Mouse (Mus musculus) c-Kit-positive CD71-negative TER-119-negative erythroid progenitor cells, embryonic 14.5 days (primary cell): ENCODE measurements around the gene Pcnx.

Source experiments
- DNase-seq: peaks from one replicate; pipeline ENCODE4 v3.0.0-alpha.2; 2013; ENCODE audit warnings: low read depth

Pcnx gene

GRCm38 (mm10) chr12:81855031-81855430 is 4.8 kb upstream of the Pcnx start:
- DNase-seq: no peak

GRCm38 (mm10) chr12:81856696-81857095 is 3.1 kb upstream of the Pcnx start:
- DNase-seq: no peak

DNA sequence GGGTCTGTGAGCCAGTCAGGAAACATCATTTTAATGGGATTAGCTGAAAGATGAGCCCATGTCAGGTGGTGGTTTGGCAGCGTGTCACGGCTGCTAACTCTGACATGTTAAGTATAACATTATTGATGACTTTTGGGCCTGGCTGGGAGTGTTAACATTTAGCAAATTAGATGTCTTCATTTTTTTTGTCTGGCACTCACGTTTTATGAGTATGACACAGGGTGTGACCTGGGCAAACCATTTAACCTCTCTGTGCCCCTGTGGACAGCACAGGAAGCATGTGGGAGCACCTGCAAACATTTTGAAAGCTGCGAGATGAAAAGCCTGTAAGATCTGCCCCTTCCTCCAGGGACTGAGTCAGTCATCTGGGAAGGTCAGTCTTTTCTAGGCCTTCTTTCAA is 2.6 kb upstream of the Pcnx start:
- DNase-seq: no peak

- DNase-seq: no peak
Observed at GRCm38 (mm10) chr12:81857978-81858569, 1.7 kb upstream of the Pcnx start.

GRCm38 (mm10) chr12:81860308-81861181 is 722 bp downstream of the Pcnx start:
- no peak for DNase-seq

GRCm38 (mm10) chr12:81861199-81862085 is 1.6 kb downstream of the Pcnx start:
- no peak for DNase-seq

DNA sequence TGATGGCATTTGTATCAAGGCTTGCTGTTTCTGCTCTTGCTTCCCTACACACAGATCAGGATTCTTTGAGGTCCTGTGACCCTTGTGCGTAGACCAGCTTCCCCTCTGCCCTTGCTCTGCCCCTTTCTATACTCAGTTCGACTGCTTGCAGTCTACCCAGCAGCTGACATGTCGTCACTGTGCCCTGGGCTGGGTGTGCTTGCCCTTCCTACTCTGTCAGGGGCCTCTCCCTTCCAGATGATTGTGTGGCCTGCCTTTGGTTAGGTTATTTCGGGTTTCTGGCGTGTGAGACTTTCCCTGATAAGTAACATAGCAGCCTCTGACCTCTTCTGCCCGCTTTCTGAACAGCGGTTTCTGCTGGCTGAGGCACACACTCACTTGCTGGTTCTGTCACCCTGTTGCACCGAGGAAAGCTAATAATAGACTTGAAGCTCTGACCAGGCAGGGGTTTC is 2.6 kb downstream of the Pcnx start:
- no peak for DNase-seq

DNA sequence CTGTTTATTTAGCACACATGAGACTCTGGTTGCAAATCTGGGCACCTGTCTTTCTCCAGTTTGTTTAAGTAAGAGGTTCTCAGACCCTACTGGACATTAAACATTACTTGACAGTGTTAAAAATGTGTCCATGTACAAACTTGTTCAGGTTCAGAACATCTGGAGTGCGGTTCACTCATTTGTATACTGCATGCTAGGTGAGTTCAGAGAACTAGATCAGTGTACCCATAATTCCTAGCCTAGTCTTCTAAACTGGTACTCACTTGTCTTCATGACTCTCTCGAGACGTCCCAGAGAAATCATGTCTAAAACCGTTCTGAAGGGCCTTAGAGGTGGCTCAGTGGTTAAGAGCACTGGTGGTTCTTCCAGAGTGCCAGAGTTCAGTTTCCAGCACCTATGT is 4.1 kb downstream of the Pcnx start:
- DNase-seq: no peak

GRCm38 (mm10) chr12:81865183-81865582 is 5.4 kb downstream of the Pcnx start:
- DNase-seq: no peak

DNA sequence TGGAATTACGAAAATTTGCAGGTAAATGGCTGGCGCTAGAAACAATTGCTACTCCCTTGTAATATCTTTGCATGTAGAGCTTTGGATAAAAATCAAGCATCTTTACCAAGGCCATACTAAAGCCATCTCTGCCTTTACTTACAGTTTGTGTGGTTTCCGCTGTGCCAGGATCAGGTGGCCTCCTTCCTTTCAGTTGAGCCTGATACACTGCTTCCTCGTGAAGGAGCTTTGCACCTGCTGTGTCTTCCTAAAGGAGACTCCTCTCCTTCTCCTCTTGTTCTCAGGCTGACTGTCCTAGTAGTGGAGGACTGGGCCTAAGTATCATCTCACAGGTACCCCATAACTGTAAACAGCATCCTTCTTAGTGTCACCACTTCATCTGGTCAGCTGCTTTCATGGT is 7.5 kb downstream of the Pcnx start:
- no peak for DNase-seq

DNA sequence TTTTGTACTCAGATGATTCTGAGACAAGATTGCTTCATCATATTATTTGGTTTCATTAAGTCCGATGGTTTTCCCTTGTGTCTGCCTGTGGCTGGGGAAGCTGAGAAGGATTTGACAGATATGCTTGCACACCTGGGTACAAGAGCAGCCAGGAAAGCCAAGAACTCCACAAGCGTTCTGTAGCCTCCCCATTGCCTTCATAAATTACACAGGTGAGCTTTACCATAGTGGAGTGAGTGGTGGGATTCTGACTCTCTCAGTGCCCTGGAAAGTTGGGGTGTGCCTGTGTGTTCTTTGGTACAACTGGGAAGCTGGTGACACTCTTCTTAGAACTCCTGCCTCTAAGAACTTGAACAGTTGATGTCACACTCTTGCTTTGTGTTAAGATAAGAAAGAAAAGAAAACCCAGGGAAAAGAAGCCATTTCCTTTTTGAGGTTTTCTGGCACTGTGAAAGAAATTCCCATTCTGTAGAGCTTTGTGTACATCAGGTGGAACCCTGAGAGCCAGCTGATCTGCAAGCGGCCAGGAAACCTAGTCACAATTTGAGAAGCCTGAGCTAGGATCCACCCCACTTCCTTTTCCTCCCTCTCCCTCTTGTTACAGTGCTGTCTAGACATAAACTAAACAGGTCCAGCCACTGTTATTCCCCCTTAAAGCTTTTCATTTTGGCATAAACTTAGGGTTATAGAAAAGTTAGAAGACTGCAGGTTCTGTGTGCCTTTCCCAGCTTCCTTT is 9.6 kb downstream of the Pcnx start:
- no peak for DNase-seq

DNA sequence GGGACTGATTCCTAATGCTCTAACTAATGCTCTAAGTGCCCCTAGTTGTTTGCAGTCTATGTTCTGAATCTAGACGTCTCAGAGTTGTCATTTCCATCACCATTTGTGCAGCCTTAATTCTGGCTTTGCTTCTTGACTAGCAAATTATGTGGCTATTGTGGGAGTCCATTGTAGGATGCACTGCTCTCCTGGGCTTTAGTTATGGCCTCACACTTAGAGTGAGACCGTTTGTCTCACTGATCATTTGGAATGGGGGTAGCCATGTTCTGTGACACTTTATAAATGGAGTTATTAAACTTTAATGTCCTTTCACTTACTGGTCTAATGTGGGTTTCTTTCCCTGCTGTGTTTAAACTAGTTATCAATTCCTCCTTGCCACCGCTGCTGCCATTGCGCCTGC is 13.5 kb downstream of the Pcnx start:
- no peak for DNase-seq

- no peak for DNase-seq
Observed at GRCm38 (mm10) chr12:81880161-81880560, 20.3 kb downstream of the Pcnx start.

- DNase-seq: no peak
Observed at GRCm38 (mm10) chr12:81883255-81884106, 23.7 kb downstream of the Pcnx start.

- no peak for DNase-seq
Observed at GRCm38 (mm10) chr12:81884107-81884398, 24.2 kb downstream of the Pcnx start.

DNA sequence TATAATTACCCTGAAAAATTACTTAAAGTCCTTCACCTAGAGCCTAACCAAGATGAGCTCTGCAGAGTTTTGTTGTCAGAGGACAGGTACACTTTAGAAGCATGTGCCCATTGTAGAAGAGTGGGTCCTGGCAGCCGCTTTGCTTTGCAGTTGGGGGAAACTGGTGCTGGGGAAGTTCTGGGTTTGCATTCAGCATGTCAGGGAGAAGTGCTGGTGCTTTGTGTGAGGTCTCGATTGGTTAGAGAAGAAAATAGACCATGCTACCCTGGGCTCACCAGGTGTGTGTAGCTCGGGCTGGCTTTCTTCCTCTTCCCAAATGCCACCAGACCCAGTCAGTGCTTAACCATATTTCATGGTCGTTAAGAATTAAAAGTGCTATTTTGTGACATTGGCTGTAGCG is 25.2 kb downstream of the Pcnx start:
- DNase-seq: no peak

DNA sequence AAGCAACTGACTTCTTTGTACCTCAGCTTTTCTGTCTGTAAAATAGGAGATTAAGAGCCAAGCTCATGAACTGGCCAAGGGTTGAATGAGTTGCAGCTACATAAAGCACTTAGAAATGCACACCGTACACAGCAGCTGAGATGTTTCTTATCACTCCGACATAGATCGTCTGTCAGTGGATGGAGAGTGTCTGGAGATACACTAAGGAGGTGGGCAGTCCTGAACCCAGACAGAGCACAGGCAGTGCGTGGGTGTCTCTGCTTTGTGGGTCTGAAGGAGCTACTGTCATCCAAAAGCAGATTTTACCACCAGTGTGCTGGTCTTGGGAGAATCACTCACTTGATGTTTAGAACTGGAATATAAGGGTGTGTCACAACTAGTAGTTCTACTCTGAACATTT is 26.2 kb downstream of the Pcnx start:
- no peak for DNase-seq

DNA sequence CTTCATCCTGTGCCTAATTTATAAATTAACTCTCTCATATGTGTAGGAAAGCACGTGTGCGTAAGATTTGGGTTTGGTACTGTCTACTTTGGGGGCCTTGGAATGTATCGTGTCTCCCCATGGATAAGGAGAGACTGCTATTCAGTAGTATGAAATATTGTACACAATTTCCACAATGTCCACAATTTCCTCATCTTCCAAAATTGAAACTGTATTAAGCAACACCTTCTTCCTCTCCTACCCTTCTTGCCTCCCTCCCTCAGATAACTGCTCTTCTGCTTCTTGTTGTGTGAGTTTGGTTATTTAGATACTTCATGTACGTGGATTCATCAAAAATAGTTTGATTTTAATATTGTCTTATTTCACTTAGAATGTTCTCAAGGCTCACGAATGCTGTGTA is 29.1 kb downstream of the Pcnx start:
- no peak for DNase-seq

DNA sequence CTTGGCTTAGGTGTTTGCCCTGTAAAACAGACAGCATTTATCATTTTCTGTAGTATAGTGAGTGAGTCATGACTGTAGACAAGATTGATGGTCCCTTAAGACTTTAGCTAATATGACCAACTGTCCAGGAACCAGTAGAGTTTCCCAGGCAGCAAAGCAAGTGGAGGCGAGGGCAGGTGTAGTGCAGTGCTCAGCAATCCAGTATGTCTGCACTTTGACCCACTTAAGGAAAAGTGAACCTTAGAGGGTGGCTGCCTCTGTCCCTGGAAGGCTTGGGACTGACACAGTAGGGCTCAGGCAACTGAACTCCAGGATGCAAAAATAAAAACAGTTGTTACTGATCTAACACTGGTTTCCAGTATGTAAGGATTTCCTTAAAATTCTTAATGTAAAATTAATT is 32.1 kb downstream of the Pcnx start:
- DNase-seq: no peak

- DNase-seq: no peak
Observed at GRCm38 (mm10) chr12:81894311-81894710, 34.5 kb downstream of the Pcnx start.

DNA sequence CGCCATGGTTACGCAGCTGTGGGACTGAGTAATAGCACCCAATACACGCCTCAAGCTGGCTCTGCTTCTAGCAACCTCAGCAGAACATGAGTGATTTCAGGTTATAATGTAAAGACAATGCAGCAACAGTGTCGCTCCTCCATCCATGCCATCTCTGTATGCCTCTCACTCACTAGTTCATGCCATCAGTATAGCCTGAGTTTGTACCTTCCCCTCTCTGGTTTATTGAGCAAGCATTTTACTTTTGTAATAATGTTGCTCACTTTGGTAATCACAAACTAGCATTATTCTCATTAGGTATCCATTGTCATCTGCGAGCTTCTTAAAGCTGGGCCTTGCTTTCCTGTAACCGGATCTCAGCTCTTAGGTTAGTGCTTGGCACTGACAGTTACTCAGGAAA is 36.2 kb downstream of the Pcnx start:
- DNase-seq: no peak
